Mouse (Mus musculus) liver, embryonic 14.5 days (tissue): ENCODE results near the gene Slc38a1. TPM values are rescaled to one million over a fixed set of nuclear protein-coding genes. Genes with fewer than 3 reads are reported as not detected.

Experiments used
- ATAC-seq: fragments of 200-750 bp; cut with Nextera tagmentation; 2 replicates; pipeline ENCODE4 v1.8.0; 2017; ENCODE audit warnings: moderate number of reproducible peaks, mild to moderate bottlenecking, moderate library complexity; ENCODE audit not compliant: insufficient read depth
- DNase-seq, 3 experiments: peaks; one replicate each; pipeline ENCODE4 v3.0.0-alpha.2; 2012 to 2013; ENCODE audit warnings: low read depth in 3 of 3, low spot score in 3 of 3
- H3K27ac ChIP-seq: fragments of 300-500 bp; sonication (generic); 2 replicates; pipeline ENCODE4 v1.5.1; 2014; ENCODE audit warnings: moderate library complexity, mild to moderate bottlenecking, control low read depth, inconsistent platforms
- H3K27me3 ChIP-seq: fragments of 300-500 bp; sonication (generic); 2 replicates; pipeline ENCODE4 v1.6.1; 2014; ENCODE audit warnings: mild to moderate bottlenecking, low read length, moderate library complexity; ENCODE audit not compliant: control insufficient read depth, insufficient read depth
- H3K36me3 ChIP-seq: fragments of 300-500 bp; sonication (generic); replicated peaks from 2 replicates; pipeline ENCODE4 v1.6.1; 2014; ENCODE audit warnings: low read depth; ENCODE audit not compliant: control insufficient read depth, insufficient read depth
- H3K4me1 ChIP-seq, 2 experiments: fragments of 200-500 bp in 1 of 2; fragments of 300-500 bp in 1 of 2; sonication (generic) in 1 of 2; replicated peaks; 2 replicates each; pipeline ENCODE4 v1.6.1; 2012 to 2014; ENCODE audit warnings: antibody characterized with exemption in 1 of 2, inconsistent platforms in 1 of 2, low read length in 1 of 2; ENCODE audit not compliant: control insufficient read depth in 2 of 2, insufficient read depth in 2 of 2
- H3K4me2 ChIP-seq: fragments of 300-500 bp; sonication (generic); 2 replicates; pipeline ENCODE4 v1.6.1; 2014; ENCODE audit warnings: low read depth, mild to moderate bottlenecking, control low read depth, moderate library complexity
- H3K4me3 ChIP-seq, 2 experiments: fragments of 200-500 bp in 1 of 2; fragments of 300-500 bp in 1 of 2; sonication (generic) in 1 of 2; 2 replicates each; pipeline ENCODE4 v1.5.1; 2012 to 2014; ENCODE audit warnings: low read depth in 2 of 2, low read length in 2 of 2, mild to moderate bottlenecking in 2 of 2, control low read depth in 1 of 2, inconsistent platforms in 1 of 2, moderate library complexity in 1 of 2; ENCODE audit not compliant: insufficient read depth in 1 of 2
- H3K9ac ChIP-seq: fragments of 300-500 bp; sonication (generic); replicated peaks from 2 replicates; pipeline ENCODE4 v1.6.1; 2014; ENCODE audit warnings: mild to moderate bottlenecking, control low read depth, moderate library complexity
- H3K9me3 ChIP-seq: fragments of 300-500 bp; sonication (generic); 2 replicates; pipeline ENCODE4 v1.6.1; 2016; ENCODE audit warnings: low read length, mixed read lengths; ENCODE audit not compliant: control insufficient read depth
- CTCF ChIP-seq: IDR thresholded peaks from 2 replicates; pipeline ENCODE4 v1.5.1; 2016; ENCODE audit warnings: antibody characterized with exemption, low read depth, control low read depth
- EP300 ChIP-seq: IDR thresholded peaks from 2 replicates; pipeline ENCODE4 v1.6.1; 2016; ENCODE audit warnings: antibody characterized with exemption, low read depth
- WGBS: fragments of 180-500 bp; shearing (Covaris S2); extraction: QIAGEN DNeasy Blood & Tissue Kit; methylation state at CpG from one replicate; pipeline ENCODE4 v1.1.7; 2014; ENCODE audit not compliant: insufficient replicate concordance; 5-methylcytosine and 5-hydroxymethylcytosine counted together
- polyA plus RNA-seq, 2 experiments: library from polyadenylated mRNA; depleted of rRNA in 1 of 2; stranded (reverse) in 1 of 2; unstranded in 1 of 2; fragments of >200 nt; fragmentation: Nextera tagmentation in 1 of 2; extraction: Ambion mirVana in 1 of 2; gene quantifications; 2 replicates each; pipeline versions ENCODE4 v1.2.1 to v1.2.3; 2012 to 2014

Slc38a1 gene
- polyA plus RNA-seq (2012; rRNA removed) (5.7 and 9.3 TPM in 2 replicates), polyA plus RNA-seq (2014; fragmentation: Nextera tagmentation; extraction: Ambion mirVana) (15.1 and 15.5 TPM in 2 replicates)

DNA sequence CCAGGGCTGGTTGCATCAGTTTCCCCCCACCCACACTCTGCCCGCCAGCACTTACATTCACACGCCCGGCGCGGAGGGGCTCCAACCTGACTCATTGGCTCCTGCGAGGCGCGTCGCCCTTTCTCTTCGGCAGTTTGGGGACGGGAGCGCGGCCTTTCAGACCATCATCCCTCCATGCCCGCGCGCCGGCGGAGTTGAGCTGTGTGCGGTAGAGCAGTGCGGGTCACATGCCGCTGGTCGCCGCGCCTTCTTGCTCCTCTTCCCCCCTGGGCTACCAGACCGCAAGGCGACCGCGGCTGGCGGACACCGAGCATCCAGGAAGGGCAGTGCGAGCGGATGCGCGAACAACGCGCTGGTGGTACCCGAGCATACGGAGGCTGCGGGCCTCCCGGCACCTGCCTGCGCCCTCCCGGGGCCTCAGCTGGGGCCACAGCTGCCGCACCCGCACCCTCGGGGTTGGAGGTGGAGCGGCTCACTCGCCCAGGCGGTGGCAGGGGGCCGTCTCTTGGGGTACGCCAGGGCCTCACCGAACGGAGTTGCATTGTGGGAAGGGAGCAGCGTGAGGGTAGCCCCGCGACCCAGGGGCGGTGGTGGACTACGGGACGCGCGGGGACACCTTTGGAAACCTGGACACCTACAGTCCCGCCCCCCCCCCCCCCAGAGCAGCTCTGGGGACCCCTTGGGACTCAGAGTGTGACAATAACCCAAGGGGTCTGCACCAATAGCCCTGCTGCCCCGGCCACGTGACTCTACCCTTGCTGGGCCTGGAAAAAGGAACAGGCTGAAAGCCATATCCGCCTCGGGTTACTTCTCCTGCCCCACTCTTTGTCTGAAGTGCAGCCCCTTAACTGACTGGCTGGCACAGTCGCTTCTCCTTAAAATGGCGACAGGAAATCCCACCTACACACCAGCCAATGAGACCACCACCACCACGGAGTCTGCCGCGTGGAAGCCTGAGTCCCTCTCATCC lies at the start of gene Slc38a1:
Gene Slc38a1, minus strand, starts transcription at position 478 of the 970 bp plus-strand sequence.
- H3K4me2 ChIP-seq, result peak within 1 kb of the TSS; percentile 98
- H3K27ac ChIP-seq, result peak within 1 kb of the TSS; percentile 43
- peak; percentile 73 for ATAC-seq
- TF ChIP-seq CTCF (no peak), EP300 (no peak)
- peak within 1 kb of the TSS; percentile 85 for H3K9ac ChIP-seq
- WGBS, result under 1% methylated on average over 70 of the region's 70 CpGs
- no peaks in the 10 kb centered on the region for H3K27me3 ChIP-seq
- peak in 1 of 3 experiments; percentile 37 for DNase-seq
- no peaks in the 10 kb centered on the region for H3K9me3 ChIP-seq
- peaks cover 0 to 28% of the 10 kb centered on the region in 2 experiments; a peak in 2 of 4 replicates for H3K4me1 ChIP-seq
- no peaks in the 10 kb centered on the region for H3K36me3 ChIP-seq
- H3K4me3 ChIP-seq, result peak within 1 kb of the TSS; percentile 83 to 84

DNA sequence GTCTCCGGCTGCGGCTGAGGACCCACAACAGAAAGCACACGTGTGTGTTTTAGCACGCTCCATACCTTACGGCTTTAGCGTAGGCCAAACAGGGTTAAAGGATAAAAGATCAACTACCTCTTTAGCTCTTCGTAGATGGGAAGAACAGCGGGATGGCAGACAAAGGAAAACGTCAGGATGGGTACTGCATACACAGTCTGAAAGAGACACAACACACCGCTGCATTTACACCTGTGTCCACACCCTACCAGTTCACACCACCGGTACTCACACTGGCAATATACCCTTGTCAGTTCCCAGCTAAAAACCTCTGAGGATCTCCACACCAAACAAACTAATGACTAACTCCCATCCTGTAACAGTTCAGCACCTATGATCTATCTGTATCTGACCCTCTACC lies 49.7 kb upstream of the Slc38a1 start:
- H3K36me3 ChIP-seq, result peaks cover 95% of the 10 kb centered on the region
- TF ChIP-seq CTCF (no peak), EP300 (no peak)
- ATAC-seq, result no peak

DNA sequence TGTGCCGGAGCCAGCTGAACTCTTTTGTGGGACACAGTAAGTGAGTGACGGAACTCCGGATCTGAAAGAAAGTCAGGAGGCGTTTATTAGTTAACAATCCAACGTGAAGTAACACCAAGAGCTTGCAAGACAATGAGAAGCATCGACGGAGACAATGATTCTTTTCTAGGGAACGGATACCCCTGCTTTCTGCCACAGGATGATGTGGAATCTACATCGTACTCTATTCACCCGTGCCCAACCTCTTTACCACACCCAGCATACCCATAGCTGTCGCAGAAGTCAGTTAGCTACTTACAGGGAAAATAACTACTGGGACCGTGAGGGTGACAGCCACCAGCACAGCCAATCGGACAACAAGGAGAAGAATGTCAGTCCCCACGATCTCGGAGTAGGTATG lies 48.7 kb upstream of the Slc38a1 start:
- ATAC-seq (no peak), DNase-seq (no peak)
- H3K4me2 ChIP-seq, result no peak overlapping the region
- TF ChIP-seq CTCF (no peak), EP300 (no peak)
- H3K4me3 ChIP-seq, result no peak overlapping the region
- peaks cover 87% of the 10 kb centered on the region for H3K36me3 ChIP-seq
- H3K4me1 ChIP-seq, result peaks cover 0 to 3% of the 10 kb centered on the region in 2 experiments; a peak in 1 of 4 replicates
- H3K9me3 ChIP-seq, result no peaks in the 10 kb centered on the region
- H3K9ac ChIP-seq, result no peak overlapping the region
- no peaks in the 10 kb centered on the region for H3K27me3 ChIP-seq
- WGBS, result 89% methylated on average over 15 of the region's 15 CpGs
- H3K27ac ChIP-seq, result no peak overlapping the region

More for the DNA sequence above, 49.7 kb upstream of the Slc38a1 start:
- WGBS, result 92% methylated on average over 11 of the region's 11 CpGs
- no peak for DNase-seq
- no peak overlapping the region for H3K9ac ChIP-seq
- no peak overlapping the region for H3K4me2 ChIP-seq
- no peaks in the 10 kb centered on the region for H3K9me3 ChIP-seq
- no peak overlapping the region for H3K27ac ChIP-seq
- peaks cover 7 to 9% of the 10 kb centered on the region in 2 experiments for H3K4me1 ChIP-seq
- no peaks in the 10 kb centered on the region for H3K27me3 ChIP-seq
- no peak overlapping the region for H3K4me3 ChIP-seq

DNA sequence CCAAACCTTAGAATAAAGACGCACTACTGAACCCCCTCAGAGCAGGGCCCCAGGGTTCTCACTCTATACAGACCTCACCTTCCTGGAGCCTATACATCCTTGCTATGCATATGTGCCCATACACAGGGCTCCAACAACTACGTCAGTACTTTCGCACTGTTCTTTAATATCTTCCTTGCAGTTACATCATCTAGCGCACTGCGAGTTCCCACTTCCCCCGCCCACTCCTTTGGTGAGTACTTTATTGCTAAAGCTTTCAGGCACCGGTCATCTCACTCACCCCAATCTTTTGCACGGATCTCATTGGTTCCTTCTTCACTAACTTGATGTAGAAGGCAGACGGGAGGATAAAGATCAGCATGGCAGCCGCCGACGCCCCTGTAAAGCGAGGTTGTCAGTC lies 48.1 kb upstream of the Slc38a1 start:
- TF ChIP-seq CTCF (no peak), EP300 (no peak)
- no peak overlapping the region for H3K4me2 ChIP-seq
- no peak overlapping the region for H3K4me3 ChIP-seq
- H3K9me3 ChIP-seq, result no peaks in the 10 kb centered on the region
- WGBS, result 85% methylated on average over 13 of the region's 13 CpGs
- H3K27me3 ChIP-seq, result no peaks in the 10 kb centered on the region
- no peak overlapping the region for H3K27ac ChIP-seq
- H3K36me3 ChIP-seq, result peaks cover 81% of the 10 kb centered on the region
- no peak overlapping the region for H3K9ac ChIP-seq
- no peak for DNase-seq
- ATAC-seq, result no peak
- 0 out of 4 replicates have a peak, but pooled peaks cover 0 to under 1% of the 10 kb centered on the region in 2 experiments for H3K4me1 ChIP-seq

DNA sequence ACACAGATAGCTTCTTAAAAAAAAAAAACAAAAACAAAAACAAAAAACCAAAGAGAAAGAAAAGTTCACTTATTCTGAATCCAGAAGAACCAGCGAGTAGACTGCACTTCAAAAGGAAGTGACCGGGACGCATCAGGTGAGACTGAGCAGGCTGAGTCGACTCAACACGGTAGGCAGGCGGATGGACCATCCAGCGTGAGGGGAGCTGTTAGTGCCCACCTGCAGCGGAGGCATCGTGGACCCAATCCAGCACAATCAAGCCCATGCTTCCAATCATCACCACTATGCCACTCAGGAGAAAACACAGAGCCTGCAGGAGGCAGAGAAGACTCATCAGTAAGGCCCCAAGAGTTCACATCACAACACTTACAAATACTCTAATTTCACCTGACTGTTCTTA lies 47.2 kb upstream of the Slc38a1 start:
- Histone ChIP-seq H3K27ac (no peak overlapping the region), H3K36me3 (peaks cover 72% of the 10 kb centered on the region), H3K4me2 (no peak overlapping the region), H3K4me3 (no peak overlapping the region), H3K27me3 (no peaks in the 10 kb centered on the region), H3K9me3 (no peaks in the 10 kb centered on the region), H3K9ac (no peak overlapping the region), H3K4me1 (no peaks in the 10 kb centered on the region; a peak in 1 of 4 replicates)
- ATAC-seq, result no peak
- TF ChIP-seq CTCF, result no peak
- TF ChIP-seq EP300, result no peak
- 87% methylated on average over 9 of the region's 9 CpGs for whole genome bisulfite sequencing
- no peak for DNase-seq
